Mouse (Mus musculus): Measurements from ENCODE around the gene Cwh43. TPM values are rescaled to one million over a fixed set of nuclear protein-coding genes. Genes with fewer than 3 reads are reported as not detected.
A peak's percentile ranks its signal among the peaks of the same experiment; 100 is the strongest.

Cwh43 gene
- polyA plus RNA-seq, 1 experiment, result not detected

GRCm38 (mm10) chr5:73490596-73491073 lies 84.8 kb downstream of the Cwh43 start:
- Histone ChIP-seq H3K79me2 (ENCODE audit: control insufficient read depth, insufficient read depth) (peaks cover 13% of the 10 kb centered on the region), H3K36me3 (ENCODE audit: control insufficient read depth, insufficient read depth) (no peaks in the 10 kb centered on the region), H3ac (ENCODE audit: control insufficient read depth, insufficient read length, low read depth) (peak overlapping the region; percentile 37), H3K27me3 (ENCODE audit: control insufficient read depth, insufficient read depth, insufficient read length) (peaks cover 5% of the 10 kb centered on the region), H3K4me3 (ENCODE audit: insufficient read depth, poor library complexity, severe bottlenecking) (peak overlapping the region; percentile 46), H3K79me3 (ENCODE audit: low read depth) (no peaks in the 10 kb centered on the region)
- TF ChIP-seq CTCF (IDR thresholded peaks at IDR 0.05; ENCODE audit: control insufficient read depth, insufficient read depth, insufficient read length) (no peak), FOSL1 (IDR thresholded peaks at IDR 0.05; ENCODE audit: insufficient read depth, low read length, poor library complexity, severe bottlenecking) (no peak), MAX (IDR thresholded peaks at IDR 0.05) (peak; percentile 35), MYOG (IDR thresholded peaks at IDR 0.05; ENCODE audit: control insufficient read depth, extremely low read depth, insufficient read length) (no peak)

GRCm38 (mm10) chr5:73491074-73491836 lies 85.4 kb downstream of the Cwh43 start:
- Histone ChIP-seq H3ac (ENCODE audit: control insufficient read depth, insufficient read length, low read depth) (peak overlapping the region; percentile 74), H3K27me3 (ENCODE audit: control insufficient read depth, insufficient read depth, insufficient read length) (peaks cover 3% of the 10 kb centered on the region), H3K79me2 (ENCODE audit: control insufficient read depth, insufficient read depth) (peaks cover 13% of the 10 kb centered on the region), H3K4me3 (ENCODE audit: insufficient read depth, poor library complexity, severe bottlenecking) (peak overlapping the region; percentile 46), H3K79me3 (ENCODE audit: low read depth) (no peaks in the 10 kb centered on the region), H3K36me3 (ENCODE audit: control insufficient read depth, insufficient read depth) (no peaks in the 10 kb centered on the region)
- no peak for TF ChIP-seq MAX (IDR thresholded peaks at IDR 0.05)
- TF ChIP-seq CEBPB (IDR thresholded peaks at IDR 0.05; ENCODE audit: low read depth), result no peak
- no peak for TF ChIP-seq USF1 (IDR thresholded peaks at IDR 0.05; ENCODE audit: low read depth)
- no peak for TF ChIP-seq CTCF (IDR thresholded peaks at IDR 0.05; ENCODE audit: control insufficient read depth, insufficient read depth, insufficient read length)
- TF ChIP-seq MYOD1 (IDR thresholded peaks at IDR 0.05; ENCODE audit: control insufficient read depth, insufficient read length, low read depth), result no peak
- TF ChIP-seq FOSL1 (IDR thresholded peaks at IDR 0.05; ENCODE audit: insufficient read depth, low read length, poor library complexity, severe bottlenecking), result no peak
- no peak for TF ChIP-seq MYOG (IDR thresholded peaks at IDR 0.05; ENCODE audit: control insufficient read depth, extremely low read depth, insufficient read length)

- peak overlapping the region; percentile 46 for H3K4me3 ChIP-seq (ENCODE audit: insufficient read depth, poor library complexity, severe bottlenecking)
- H3ac ChIP-seq (ENCODE audit: control insufficient read depth, insufficient read length, low read depth), result peak overlapping the region; percentile 59
- H3K79me2 ChIP-seq (ENCODE audit: control insufficient read depth, insufficient read depth), result peaks cover 13% of the 10 kb centered on the region
- H3K36me3 ChIP-seq (ENCODE audit: control insufficient read depth, insufficient read depth), result no peaks in the 10 kb centered on the region
- no peaks in the 10 kb centered on the region for H3K79me3 ChIP-seq (ENCODE audit: low read depth)
- TF ChIP-seq USF1 (IDR thresholded peaks at IDR 0.05; ENCODE audit: low read depth), result peak; percentile 50
- TF ChIP-seq CTCF (IDR thresholded peaks at IDR 0.05; ENCODE audit: control insufficient read depth, insufficient read depth, insufficient read length), result no peak
- TF ChIP-seq CEBPB (IDR thresholded peaks at IDR 0.05; ENCODE audit: low read depth), result no peak
- no peak for TF ChIP-seq MYOG (IDR thresholded peaks at IDR 0.05; ENCODE audit: control insufficient read depth, extremely low read depth, insufficient read length)
- no peak for TF ChIP-seq FOSL1 (IDR thresholded peaks at IDR 0.05; ENCODE audit: insufficient read depth, low read length, poor library complexity, severe bottlenecking)
- TF ChIP-seq MYOD1 (IDR thresholded peaks at IDR 0.05; ENCODE audit: control insufficient read depth, insufficient read length, low read depth), result no peak
- TF ChIP-seq MAX (IDR thresholded peaks at IDR 0.05), result peak; percentile 70
- no peaks in the 10 kb centered on the region for H3K27me3 ChIP-seq (ENCODE audit: control insufficient read depth, insufficient read depth, insufficient read length)
Observed at GRCm38 (mm10) chr5:73491837-73492720, 86.2 kb downstream of the Cwh43 start.

DNA sequence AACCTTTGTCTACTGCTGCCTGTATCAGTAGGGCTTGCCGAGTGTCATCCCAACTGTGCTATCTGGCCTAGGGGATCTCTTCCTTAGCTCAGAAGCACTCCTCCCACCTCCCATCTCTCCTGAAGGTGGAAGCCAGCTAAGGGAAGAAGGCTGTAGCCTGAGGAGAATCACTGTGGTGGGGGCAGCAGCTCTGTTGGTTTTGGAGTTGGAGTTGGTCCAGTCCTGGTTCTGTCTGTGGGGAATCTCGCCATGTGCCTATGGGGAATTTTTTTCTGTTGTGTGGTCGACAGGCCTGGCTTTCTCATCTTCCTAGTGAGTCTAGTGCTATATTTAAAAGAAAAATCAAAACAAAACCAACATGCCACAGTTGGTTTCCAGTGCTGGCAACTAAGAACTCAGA lies 91.5 kb downstream of the Cwh43 start:
- peaks cover 13% of the 10 kb centered on the region for H3K79me2 ChIP-seq (ENCODE audit: control insufficient read depth, insufficient read depth)
- TF ChIP-seq CEBPB (IDR thresholded peaks at IDR 0.05; ENCODE audit: low read depth) (no peak), MYOD1 (IDR thresholded peaks at IDR 0.05; ENCODE audit: control insufficient read depth, insufficient read length, low read depth) (no peak), USF1 (IDR thresholded peaks at IDR 0.05; ENCODE audit: low read depth) (no peak), MYOG (IDR thresholded peaks at IDR 0.05; ENCODE audit: control insufficient read depth, extremely low read depth, insufficient read length) (no peak), FOSL1 (IDR thresholded peaks at IDR 0.05; ENCODE audit: insufficient read depth, low read length, poor library complexity, severe bottlenecking) (no peak), CTCF (IDR thresholded peaks at IDR 0.05; ENCODE audit: control insufficient read depth, insufficient read depth, insufficient read length) (no peak), MAX (IDR thresholded peaks at IDR 0.05) (no peak)
- H3K36me3 ChIP-seq (ENCODE audit: control insufficient read depth, insufficient read depth), result no peaks in the 10 kb centered on the region
- H3K27me3 ChIP-seq (ENCODE audit: control insufficient read depth, insufficient read depth, insufficient read length), result no peaks in the 10 kb centered on the region
- H3K4me3 ChIP-seq (ENCODE audit: insufficient read depth, poor library complexity, severe bottlenecking), result no peak overlapping the region
- no peak overlapping the region for H3ac ChIP-seq (ENCODE audit: control insufficient read depth, insufficient read length, low read depth)
- peaks cover 2% of the 10 kb centered on the region for H3K79me3 ChIP-seq (ENCODE audit: low read depth)

DNA sequence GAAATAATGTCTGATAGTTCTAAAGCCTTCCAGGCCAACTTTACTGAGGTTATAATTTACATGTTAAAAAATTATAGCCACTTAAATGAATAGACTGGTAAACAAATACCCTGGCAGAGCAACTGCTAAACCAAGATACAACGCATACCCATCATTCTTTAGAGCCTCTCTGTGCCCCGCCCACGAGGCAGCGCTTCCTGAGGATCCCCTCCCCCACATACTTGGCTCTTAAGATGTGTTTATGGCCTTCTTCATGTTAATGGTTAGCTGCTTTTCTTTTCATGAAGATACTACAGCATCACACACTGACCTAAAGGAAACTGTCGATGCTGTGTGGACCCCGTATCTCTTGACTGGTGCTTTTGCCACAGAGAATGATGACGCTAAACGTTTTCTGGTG lies 92.7 kb downstream of the Cwh43 start:
- peaks cover 2% of the 10 kb centered on the region for H3K79me3 ChIP-seq (ENCODE audit: low read depth)
- no peaks in the 10 kb centered on the region for H3K27me3 ChIP-seq (ENCODE audit: control insufficient read depth, insufficient read depth, insufficient read length)
- H3ac ChIP-seq (ENCODE audit: control insufficient read depth, insufficient read length, low read depth), result no peak overlapping the region
- H3K36me3 ChIP-seq (ENCODE audit: control insufficient read depth, insufficient read depth), result no peaks in the 10 kb centered on the region
- no peak overlapping the region for H3K4me3 ChIP-seq (ENCODE audit: insufficient read depth, poor library complexity, severe bottlenecking)
- peaks cover 6% of the 10 kb centered on the region for H3K79me2 ChIP-seq (ENCODE audit: control insufficient read depth, insufficient read depth)
- TF ChIP-seq CEBPB (IDR thresholded peaks at IDR 0.05; ENCODE audit: low read depth) (no peak), CTCF (IDR thresholded peaks at IDR 0.05; ENCODE audit: control insufficient read depth, insufficient read depth, insufficient read length) (no peak), MYOG (IDR thresholded peaks at IDR 0.05; ENCODE audit: control insufficient read depth, extremely low read depth, insufficient read length) (no peak), MAX (IDR thresholded peaks at IDR 0.05) (no peak), MYOD1 (IDR thresholded peaks at IDR 0.05; ENCODE audit: control insufficient read depth, insufficient read length, low read depth) (no peak), USF1 (IDR thresholded peaks at IDR 0.05; ENCODE audit: low read depth) (no peak), FOSL1 (IDR thresholded peaks at IDR 0.05; ENCODE audit: insufficient read depth, low read length, poor library complexity, severe bottlenecking) (no peak)

All from C2C12 (cell line).